Mouse (Mus musculus): ENCODE data around the gene Cdk5rap1.

GRCm38 (mm10) chr2:154420942-154421731, 48.3 kb upstream of the Cdk5rap1 start:
- TF ChIP-seq CTCF (conservative IDR thresholded peaks at IDR 0.05 in 1 of 2, IDR thresholded peaks at IDR 0.05 in 1 of 2; ENCODE audit: low read depth in 2 of 2, low read length in 2 of 2) = no peak
- TF ChIP-seq POLR2A (IDR thresholded peaks at IDR 0.05; ENCODE audit: low read depth, low read length) = no peak
- no peak for TF ChIP-seq ZC3H11A (IDR thresholded peaks at IDR 0.05; ENCODE audit: low read depth, low read length)
- TF ChIP-seq E2F4 (IDR thresholded peaks at IDR 0.05; ENCODE audit: insufficient replicate concordance, low read depth, low read length) = no peak
- no peak for TF ChIP-seq ZKSCAN1 (IDR thresholded peaks at IDR 0.05; ENCODE audit: borderline replicate concordance, low read depth, low read length)
- TF ChIP-seq HCFC1 (IDR thresholded peaks at IDR 0.05; ENCODE audit: low read depth, low read length) = no peak
- no peak for TF ChIP-seq RCOR1 (conservative IDR thresholded peaks at IDR 0.05; ENCODE audit: low read depth, low read length)
- no peak for TF ChIP-seq MAFK (IDR thresholded peaks at IDR 0.05; ENCODE audit: insufficient replicate concordance, low read length)
- no peak for TF ChIP-seq BHLHE40 (IDR thresholded peaks at IDR 0.05; ENCODE audit: low read depth, low read length)
- no peak for TF ChIP-seq POLR2AphosphoS2 (IDR thresholded peaks at IDR 0.05; ENCODE audit: low read depth, low read length)
- no peak for TF ChIP-seq SIN3A (IDR thresholded peaks at IDR 0.05; ENCODE audit: low read length)
- no peak for TF ChIP-seq USF1 (IDR thresholded peaks at IDR 0.05; ENCODE audit: low read depth, low read length)
- TF ChIP-seq MYC (IDR thresholded peaks at IDR 0.05; ENCODE audit: low read depth, low read length) = no peak
